Mouse (Mus musculus) forebrain, postnatal 0 days (tissue): ENCODE data around the gene Epb41l5. TPM values are rescaled to one million over a fixed set of nuclear protein-coding genes. Genes with fewer than 3 reads are reported as not detected.

Source experiments
- ATAC-seq: fragments of 200-750 bp; cut with Nextera tagmentation; 2 replicates; pipeline ENCODE4 v1.8.0; 2017; ENCODE audit warnings: mild to moderate bottlenecking, moderate library complexity
- DNase-seq: peaks from one replicate; pipeline ENCODE4 v3.0.0-alpha.2; 2015
- H3K27ac ChIP-seq: fragments of 300-500 bp; sonication (generic); 2 replicates; pipeline ENCODE4 v1.5.1; 2014; ENCODE audit warnings: low read depth, mild to moderate bottlenecking, antibody characterized with exemption, low read length, moderate library complexity, mixed read lengths
- H3K27me3 ChIP-seq: fragments of 300-500 bp; sonication (generic); 2 replicates; pipeline ENCODE4 v1.6.1; 2014; ENCODE audit warnings: mild to moderate bottlenecking, low read length, mixed read lengths; ENCODE audit not compliant: insufficient read depth
- H3K36me3 ChIP-seq: fragments of 300-500 bp; sonication (generic); 2 replicates; pipeline ENCODE4 v1.6.1; 2014; ENCODE audit warnings: mild to moderate bottlenecking, moderate library complexity; ENCODE audit not compliant: insufficient read depth
- H3K4me1 ChIP-seq: fragments of 300-500 bp; sonication (generic); 2 replicates; pipeline ENCODE4 v1.6.1; 2014; ENCODE audit warnings: antibody characterized with exemption; ENCODE audit not compliant: insufficient read depth
- H3K4me2 ChIP-seq: fragments of 300-500 bp; sonication (generic); 2 replicates; pipeline ENCODE4 v1.6.1; 2014; ENCODE audit warnings: low read depth, mild to moderate bottlenecking, moderate library complexity
- H3K4me3 ChIP-seq: fragments of 300-500 bp; sonication (generic); 2 replicates; pipeline ENCODE4 v1.5.1; 2014; ENCODE audit warnings: low read depth, low read length, mixed read lengths
- H3K9ac ChIP-seq: fragments of 300-500 bp; sonication (generic); 2 replicates; pipeline ENCODE4 v1.6.1; 2014; ENCODE audit warnings: mild to moderate bottlenecking
- H3K9me3 ChIP-seq: fragments of 300-500 bp; sonication (generic); 2 replicates; pipeline ENCODE4 v1.6.1; 2016; ENCODE audit warnings: low read length
- CTCF ChIP-seq: sonication (generic); IDR thresholded peaks from 2 replicates; pipeline ENCODE4 v1.5.1; 2016; ENCODE audit warnings: antibody characterized with exemption, control low read depth, low read depth
- WGBS: fragments of 180-500 bp; shearing (Covaris S2); extraction: QIAGEN DNeasy Blood & Tissue Kit; methylation state at CpG from one replicate; pipeline ENCODE4 v1.1.7; 2014; 5-methylcytosine and 5-hydroxymethylcytosine counted together
- polyA plus RNA-seq: library from polyadenylated mRNA; unstranded; fragments of >200 nt; fragmentation: Nextera tagmentation; extraction: Ambion mirVana; gene quantifications from 2 replicates; pipeline ENCODE4 v1.2.1, GENCODE M21; 2015
- total RNA-seq: library from RNA; depleted of rRNA; stranded (reverse); fragments of >200 nt; gene quantifications from 2 replicates; pipeline ENCODE4 v1.2.3, GENCODE M21; 2014

Epb41l5 gene
- total and polyA plus RNA-seq, 2 experiments from 2014 or later = 9.7 to 12.9 TPM

GRCm38 (mm10) chr1:119637188-119638023 is 11.4 kb downstream of the Epb41l5 start:
- no peaks in the 10 kb centered on the region for H3K4me1 ChIP-seq
- H3K27me3 ChIP-seq = no peaks in the 10 kb centered on the region
- no peak for TF ChIP-seq CTCF
- no peak overlapping the region for H3K9ac ChIP-seq
- DNase-seq = no peak
- no peak overlapping the region for H3K4me3 ChIP-seq
- no peak for ATAC-seq
- H3K4me2 ChIP-seq = no peak overlapping the region
- H3K27ac ChIP-seq = no peak overlapping the region
- H3K36me3 ChIP-seq = 0 out of 2 replicates have a peak, but pooled peaks cover 3% of the 10 kb centered on the region
- 91% methylated on average over 6 of the region's 6 CpGs for WGBS
- no peaks in the 10 kb centered on the region for H3K9me3 ChIP-seq

DNA sequence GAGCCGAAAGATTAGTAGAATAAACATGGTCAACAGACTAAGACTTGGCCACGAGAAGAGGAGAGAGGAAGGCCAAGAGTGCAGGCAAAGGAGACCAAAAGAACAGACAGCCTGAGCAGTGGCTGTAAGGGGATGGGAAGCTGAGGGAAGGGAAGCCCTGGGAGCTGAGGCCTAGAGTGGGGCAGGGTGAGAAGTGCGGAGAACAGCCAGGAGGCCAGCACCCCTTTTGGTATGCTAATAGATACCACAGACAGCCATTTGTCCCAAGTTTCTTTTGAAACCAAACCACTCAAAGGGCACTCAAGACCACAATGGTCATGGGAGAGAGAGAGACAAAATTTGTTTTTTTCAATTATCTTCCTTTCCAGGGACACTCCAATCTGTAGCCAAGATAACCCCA is 14.1 kb downstream of the Epb41l5 start:
- no peak overlapping the region for H3K4me2 ChIP-seq
- no peak overlapping the region for H3K27ac ChIP-seq
- no peak for ATAC-seq
- DNase-seq = no peak
- H3K4me3 ChIP-seq = no peak overlapping the region
- no peaks in the 10 kb centered on the region for H3K9me3 ChIP-seq
- WGBS = 46% methylated on average over 3 of the region's 3 CpGs
- 0 out of 2 replicates have a peak, but pooled peaks cover 3% of the 10 kb centered on the region for H3K36me3 ChIP-seq
- no peaks in the 10 kb centered on the region for H3K4me1 ChIP-seq
- no peak overlapping the region for H3K9ac ChIP-seq
- TF ChIP-seq CTCF = no peak
- H3K27me3 ChIP-seq = no peaks in the 10 kb centered on the region

GRCm38 (mm10) chr1:119630428-119630827 is 18.4 kb downstream of the Epb41l5 start:
- Histone ChIP-seq H3K27me3 (no peaks in the 10 kb centered on the region), H3K4me2 (no peak overlapping the region), H3K4me3 (no peak overlapping the region), H3K36me3 (0 out of 2 replicates have a peak, but pooled peaks cover 3% of the 10 kb centered on the region), H3K4me1 (no peaks in the 10 kb centered on the region), H3K9ac (no peak overlapping the region), H3K9me3 (no peaks in the 10 kb centered on the region), H3K27ac (no peak overlapping the region)
- no peak for TF ChIP-seq CTCF
- DNase-seq = no peak
- 74% methylated on average over 1 of the region's 1 CpGs for WGBS
- no peak for ATAC-seq

DNA sequence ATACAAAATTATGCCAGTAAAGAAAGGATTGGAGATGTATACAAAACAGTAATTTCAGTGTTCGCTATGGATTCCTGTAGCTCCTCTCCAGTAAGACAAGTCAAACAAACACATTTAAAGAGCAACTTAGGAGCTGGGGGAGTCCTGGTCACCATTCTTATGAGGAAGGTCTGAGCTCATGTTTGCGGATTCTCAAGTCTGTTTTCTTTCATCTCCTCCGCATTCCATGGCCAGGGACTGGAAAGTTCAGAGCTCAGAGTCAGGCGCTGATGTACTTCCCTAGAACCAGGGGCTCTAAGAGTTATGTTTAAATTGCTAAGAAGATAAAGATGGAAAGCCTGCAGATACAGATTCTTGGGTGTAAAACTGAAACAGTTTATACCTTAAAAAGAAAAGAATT is 22.0 kb downstream of the Epb41l5 start:
- H3K36me3 ChIP-seq = no peaks in the 10 kb centered on the region
- H3K9ac ChIP-seq = no peak overlapping the region
- no peak overlapping the region for H3K4me2 ChIP-seq
- H3K9me3 ChIP-seq = no peaks in the 10 kb centered on the region
- H3K4me1 ChIP-seq = no peaks in the 10 kb centered on the region
- no peak for TF ChIP-seq CTCF
- H3K27me3 ChIP-seq = no peaks in the 10 kb centered on the region
- no peak overlapping the region for H3K4me3 ChIP-seq
- WGBS = 89% methylated on average over 4 of the region's 4 CpGs
- no peak overlapping the region for H3K27ac ChIP-seq
- DNase-seq (no peak), ATAC-seq (no peak)

DNA sequence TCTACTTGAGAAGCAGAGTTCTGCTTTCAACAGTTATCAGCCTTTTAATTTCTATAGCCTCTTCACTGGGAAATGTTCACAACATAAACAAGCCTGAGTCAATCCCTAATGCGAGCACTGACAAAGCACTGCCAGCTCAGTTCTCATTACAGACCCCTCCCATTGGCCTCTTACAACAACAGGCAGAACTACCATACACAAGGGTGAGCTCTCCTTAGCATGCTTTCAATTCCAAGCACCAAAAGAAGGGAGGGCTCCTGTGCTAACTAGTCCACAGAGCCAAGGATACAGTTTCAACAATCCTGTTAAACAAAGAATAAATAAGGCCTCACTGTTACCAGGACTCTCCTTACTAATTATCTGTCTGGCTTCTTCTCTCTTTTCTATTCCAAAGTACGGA is 24.4 kb downstream of the Epb41l5 start:
- H3K36me3 ChIP-seq = no peaks in the 10 kb centered on the region
- no peaks in the 10 kb centered on the region for H3K4me1 ChIP-seq
- H3K9me3 ChIP-seq = no peaks in the 10 kb centered on the region
- 20% methylated on average over 2 of the region's 2 CpGs for WGBS
- no peak for TF ChIP-seq CTCF
- ATAC-seq = no peak
- H3K27me3 ChIP-seq = no peaks in the 10 kb centered on the region
- H3K27ac ChIP-seq = no peak overlapping the region
- no peak for DNase-seq
- H3K9ac ChIP-seq = no peak overlapping the region
- no peak overlapping the region for H3K4me3 ChIP-seq
- no peak overlapping the region for H3K4me2 ChIP-seq

- Histone ChIP-seq H3K4me1 (no peaks in the 10 kb centered on the region), H3K4me2 (no peak overlapping the region), H3K27ac (no peak overlapping the region), H3K27me3 (no peaks in the 10 kb centered on the region), H3K36me3 (peaks cover 4% of the 10 kb centered on the region; the same call in 1 of the 2 replicates), H3K4me3 (no peak overlapping the region), H3K9me3 (no peaks in the 10 kb centered on the region), H3K9ac (no peak overlapping the region)
- DNase-seq (no peak), ATAC-seq (no peak)
- TF ChIP-seq CTCF = no peak
- WGBS = 87% methylated on average over 3 of the region's 3 CpGs
Measured at GRCm38 (mm10) chr1:119605396-119605795, 43.4 kb downstream of the Epb41l5 start.

DNA sequence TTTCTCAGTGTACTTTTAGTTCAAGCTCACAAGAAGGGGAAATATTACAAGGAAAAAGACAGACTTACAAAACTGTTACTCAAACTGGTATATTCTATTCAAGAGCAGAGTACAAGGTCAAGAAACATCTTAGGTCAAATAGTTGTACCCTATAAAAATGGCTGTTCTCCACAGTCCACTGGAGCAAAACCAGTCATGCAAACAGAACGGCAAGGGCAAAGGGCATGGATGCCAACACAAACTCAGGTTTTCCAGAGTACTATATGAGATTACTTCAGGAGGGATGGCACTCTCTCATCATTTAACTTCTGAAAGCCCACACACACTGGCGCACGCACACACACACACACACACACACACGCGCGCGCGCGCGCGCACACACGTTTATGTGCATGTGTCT is 46.4 kb downstream of the Epb41l5 start:
- no peak for DNase-seq
- 96% methylated on average over 12 of the region's 12 CpGs for WGBS
- Histone ChIP-seq H3K9ac (no peak overlapping the region), H3K27ac (no peak overlapping the region), H3K27me3 (no peaks in the 10 kb centered on the region), H3K4me1 (no peaks in the 10 kb centered on the region), H3K9me3 (no peaks in the 10 kb centered on the region), H3K4me3 (no peak overlapping the region), H3K4me2 (no peak overlapping the region), H3K36me3 (no peaks in the 10 kb centered on the region; the same call in 1 of the 2 replicates)
- no peak for TF ChIP-seq CTCF
- no peak for ATAC-seq
